Mouse (Mus musculus) cerebellum, adult 8-10 months (tissue): ENCODE measurements around the gene Ccdc13.

ENCODE experiments used
- DNase-seq: peaks from one replicate; pipeline ENCODE4 v3.0.0; 2022

Ccdc13 gene

DNA sequence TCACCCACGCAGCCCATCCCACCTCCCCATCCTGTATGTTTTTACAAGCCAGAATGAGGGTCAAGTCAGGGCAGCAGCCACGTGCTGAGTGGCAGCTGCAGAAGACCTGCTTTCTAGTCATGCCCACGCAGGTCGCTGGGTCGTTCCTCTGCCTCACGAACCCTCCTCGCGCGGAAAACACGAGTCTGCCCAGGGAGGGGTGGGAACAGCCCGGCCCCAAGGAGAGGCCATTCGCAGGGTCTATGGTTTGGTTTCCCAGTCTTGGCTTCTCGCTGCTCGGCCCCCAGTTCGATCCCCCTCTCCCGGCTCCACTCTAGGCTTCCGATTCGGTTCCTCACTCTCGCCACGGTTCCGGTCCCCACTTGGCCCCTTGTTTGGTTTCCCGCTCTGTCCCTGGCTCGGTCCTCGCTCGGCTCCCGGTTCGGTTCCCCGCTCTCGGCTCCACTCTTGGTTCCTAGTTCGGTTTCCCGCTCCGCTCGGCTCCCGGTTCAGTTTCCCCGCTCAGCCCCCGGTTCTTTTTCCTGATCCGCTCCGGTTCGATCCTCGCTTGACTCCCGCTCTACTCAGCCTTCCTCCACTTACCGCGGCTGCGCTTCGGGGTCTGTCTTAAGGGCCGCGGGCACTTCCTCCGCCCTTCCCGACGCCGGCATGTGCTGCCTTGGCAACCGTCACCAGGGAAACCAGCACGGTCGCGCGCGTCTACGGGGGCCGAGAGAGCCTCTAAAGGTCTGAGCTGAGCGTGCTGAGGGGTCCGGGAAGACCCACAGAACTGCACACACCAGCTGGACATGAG, at the start of gene Ccdc13:
TSS of gene Ccdc13 (minus strand) at position 633 of the 793 bp plus-strand sequence.
- no peak for DNase-seq

DNA sequence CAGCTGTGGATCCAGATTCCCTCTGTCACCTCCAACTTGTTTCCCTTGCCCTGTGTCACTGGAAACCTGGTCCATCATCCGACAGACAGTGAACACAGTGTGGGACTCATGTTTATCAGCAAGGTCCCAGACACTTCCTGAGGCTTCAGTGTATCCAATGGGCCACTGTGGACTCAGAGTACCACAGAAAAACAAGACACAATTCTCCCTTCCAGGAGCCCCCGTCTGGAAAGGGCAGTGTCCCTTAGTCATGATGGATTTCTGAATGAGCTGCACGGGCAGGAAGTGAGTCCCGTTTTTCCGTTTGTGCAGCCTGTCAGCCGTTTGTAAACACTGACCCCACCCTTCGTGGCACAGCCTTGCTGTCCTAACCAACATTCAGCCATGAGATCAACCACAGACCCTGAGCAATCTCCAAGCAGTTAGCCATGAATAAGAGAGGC, 42.8 kb upstream of the Ccdc13 start:
- DNase-seq, result no peak

DNA sequence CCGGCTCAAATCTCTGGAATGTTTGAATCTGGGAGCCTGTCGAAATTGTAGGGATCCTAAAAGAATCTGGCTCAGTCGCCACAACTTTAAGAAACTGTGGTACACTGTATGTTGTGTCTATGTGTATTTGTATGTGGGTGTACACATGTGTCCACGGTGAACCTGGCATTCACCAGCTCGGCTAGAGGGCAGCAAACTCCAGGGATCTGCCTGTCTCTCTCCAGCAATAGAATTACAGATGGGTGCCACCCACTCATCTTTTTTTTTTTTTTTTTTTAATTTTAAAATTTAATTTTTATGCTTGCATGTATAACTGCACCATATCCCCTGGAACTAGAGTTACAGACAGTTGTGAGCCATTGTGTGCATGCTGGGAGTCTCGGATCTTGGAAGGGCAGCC, 42.0 kb upstream of the Ccdc13 start:
- no peak for DNase-seq

DNA sequence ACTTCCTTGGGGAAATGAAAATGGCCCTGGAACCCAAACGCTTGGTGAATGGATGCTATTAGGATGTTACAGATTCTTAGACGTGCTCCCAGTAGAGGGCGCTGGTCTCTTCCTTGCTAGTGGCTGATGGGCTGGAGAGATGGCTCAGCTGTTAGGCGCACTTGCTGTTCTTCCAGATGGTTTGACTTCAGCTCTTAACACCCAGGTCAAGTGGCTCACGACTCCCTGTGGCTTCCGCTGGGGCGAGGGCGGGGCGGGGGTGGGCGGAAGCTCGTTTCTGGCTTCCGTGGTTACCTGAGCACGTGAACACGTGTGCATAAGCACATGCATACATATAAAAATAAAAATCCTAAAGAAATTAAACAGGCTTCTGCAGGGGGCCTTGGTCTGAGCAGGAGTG, 41.6 kb upstream of the Ccdc13 start:
- peak; percentile 36 for DNase-seq

DNA sequence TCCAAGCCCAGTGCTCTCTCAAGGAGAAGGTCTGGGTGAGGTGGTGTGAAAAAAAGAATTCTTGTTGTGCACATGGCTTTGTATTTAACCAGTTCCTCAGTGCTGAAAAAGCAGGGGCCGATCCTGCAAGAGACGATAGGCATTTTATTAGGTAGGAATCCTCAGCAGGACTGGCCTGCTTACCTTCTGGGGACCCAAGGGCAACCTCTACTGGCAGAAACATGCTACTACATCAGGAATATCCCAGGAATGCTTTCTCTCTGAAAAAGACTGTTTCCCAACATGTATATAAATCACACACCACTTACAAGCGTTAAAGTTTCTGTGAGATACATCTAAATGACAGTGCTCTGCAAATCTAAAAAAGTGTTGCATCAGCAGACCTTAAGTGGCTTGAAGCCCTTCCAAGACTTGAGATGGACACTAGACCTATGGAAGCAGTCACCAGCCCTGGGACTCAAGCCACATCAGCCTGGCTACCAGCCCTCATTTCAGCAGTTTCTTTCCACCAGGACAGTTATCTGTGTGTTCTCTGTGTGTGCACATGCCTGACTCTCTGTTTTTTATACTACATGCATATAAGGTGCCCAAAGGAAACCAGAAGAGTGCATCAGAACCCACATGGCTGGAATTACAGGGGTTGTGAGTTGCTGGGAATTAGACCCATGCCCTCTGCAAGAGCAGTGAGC, 37.9 kb upstream of the Ccdc13 start:
- peak; percentile 75 for DNase-seq

DNA sequence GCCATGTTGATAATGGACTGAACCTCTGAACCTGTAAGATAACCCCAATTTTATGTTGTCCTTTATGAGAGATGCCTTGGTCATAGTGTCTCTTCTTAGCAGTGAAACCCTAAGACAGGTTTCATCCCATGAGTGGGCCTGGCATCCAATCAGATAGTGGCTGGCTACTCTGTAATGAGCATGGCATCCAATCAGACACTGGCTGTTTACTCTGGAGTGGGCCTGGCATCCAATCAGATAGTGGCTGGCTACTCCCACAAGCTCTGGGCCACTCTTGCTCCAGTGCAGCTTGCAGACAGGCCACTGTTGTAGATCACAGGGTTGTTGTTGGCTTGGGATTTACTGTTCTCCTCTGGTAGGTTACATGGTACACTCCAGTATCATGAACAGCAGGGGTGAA, 34.3 kb upstream of the Ccdc13 start:
- DNase-seq, result no peak

DNA sequence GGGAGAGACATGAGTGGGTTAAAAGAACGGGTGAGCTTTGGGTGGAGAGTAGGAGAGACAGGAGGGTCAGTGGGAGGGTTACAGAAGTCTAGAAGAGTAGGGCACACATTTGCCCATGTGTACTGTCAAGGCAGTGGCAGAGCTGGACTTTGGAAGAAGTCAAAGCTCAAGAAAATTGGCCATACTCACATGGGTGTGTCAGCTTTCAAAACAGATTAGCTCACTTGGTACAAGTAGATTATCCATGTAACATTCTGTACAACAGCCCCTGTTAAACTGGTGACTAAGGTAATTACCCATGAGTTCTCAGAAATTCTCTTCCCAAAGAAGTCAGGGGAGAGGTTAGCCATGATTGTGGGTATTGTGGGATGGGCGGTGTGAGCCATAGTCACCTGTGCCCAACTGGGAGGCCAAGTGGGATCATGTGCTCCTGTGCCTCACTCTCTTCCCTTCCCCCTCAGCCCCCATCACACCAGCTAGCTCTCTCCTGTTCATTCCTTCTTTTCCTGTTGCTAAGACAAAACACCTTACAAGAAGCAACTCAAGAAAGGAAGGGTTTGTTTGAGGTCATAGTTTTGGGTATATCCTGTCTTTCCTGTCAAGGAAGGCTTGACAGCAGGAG, 32.9 kb upstream of the Ccdc13 start:
- no peak for DNase-seq

DNA sequence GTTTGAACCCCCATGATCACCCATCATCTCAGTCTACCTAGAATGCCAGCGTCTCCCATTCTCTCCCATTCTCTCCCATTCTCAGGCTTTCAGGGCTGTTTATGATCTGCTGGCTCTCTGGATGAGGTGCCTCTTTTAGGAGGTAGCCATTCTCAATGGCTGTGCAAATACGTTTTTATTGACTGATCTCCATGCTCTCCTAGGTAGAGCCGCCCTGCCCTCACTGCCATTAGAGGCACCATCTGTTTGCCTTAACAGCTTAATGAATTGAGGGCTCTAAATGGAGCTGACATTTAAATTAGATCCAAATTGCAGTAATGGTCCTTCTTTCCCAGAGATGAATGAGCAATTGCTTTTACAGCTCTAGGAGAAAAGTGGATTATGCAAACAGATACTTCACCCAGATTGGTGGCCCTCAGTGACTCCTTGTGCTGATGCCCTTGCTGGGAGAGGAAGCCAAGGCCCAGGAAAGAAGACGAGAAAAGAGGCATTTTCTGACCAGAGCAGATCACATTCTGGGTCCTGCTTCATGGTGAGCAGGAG, 30.8 kb upstream of the Ccdc13 start:
- no peak for DNase-seq

DNA sequence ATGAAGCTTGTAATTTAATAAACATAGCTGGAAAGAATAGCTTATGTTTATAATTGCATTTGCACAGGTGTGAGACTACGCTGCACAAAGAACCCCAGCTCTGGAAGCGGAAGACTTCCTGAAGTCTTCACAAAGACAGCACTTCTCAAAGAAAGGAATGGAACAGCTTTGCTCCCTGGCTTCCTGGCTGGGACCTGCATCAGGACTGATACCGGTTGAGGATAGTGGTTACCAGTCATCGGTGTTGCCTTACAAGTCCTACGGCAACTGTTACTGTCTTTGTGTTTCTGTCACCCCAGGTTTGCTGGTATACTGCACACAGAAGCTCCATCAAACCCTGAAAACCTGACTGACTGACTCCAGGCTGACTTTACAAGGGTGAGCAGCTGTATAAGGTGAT, 30.2 kb upstream of the Ccdc13 start:
- DNase-seq, result no peak

DNA sequence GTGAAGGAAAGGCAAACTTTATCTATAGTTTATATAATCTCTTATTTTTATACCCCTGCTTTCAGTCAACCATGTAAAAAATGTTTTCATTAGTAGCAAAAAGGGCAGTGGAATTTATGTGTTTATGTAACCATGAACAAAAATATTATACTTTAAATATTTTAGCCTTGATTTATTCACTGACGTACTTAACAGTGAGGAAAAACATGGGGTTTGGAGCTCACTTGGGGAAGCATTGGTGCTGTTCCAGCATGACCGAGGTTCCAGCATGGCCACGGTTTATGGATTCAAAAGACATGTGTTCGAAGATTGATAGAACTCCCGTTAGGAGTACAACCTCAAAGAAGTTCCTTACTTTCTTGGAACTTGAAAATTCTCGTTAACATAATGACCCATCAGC, 29.0 kb upstream of the Ccdc13 start:
- DNase-seq, result no peak

DNA sequence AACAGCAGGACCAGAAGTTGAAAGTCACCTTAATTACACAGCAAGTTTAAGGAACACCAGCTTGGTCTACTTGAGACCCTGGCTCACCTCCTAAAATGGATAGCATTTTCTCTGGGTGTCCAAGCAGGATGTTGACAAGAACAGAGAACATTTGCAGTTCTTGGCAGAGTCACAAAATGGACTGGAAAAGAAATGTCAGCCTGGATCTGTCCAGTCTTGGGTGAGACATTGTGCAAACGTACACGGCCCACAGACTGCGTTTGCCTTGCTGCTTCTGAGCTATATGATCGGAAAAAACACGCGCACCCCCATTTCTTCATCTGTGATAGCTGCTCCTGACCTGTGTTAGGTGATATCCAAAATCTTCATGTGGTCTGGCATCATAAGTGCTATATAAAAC, 28.4 kb upstream of the Ccdc13 start:
- no peak for DNase-seq

DNA sequence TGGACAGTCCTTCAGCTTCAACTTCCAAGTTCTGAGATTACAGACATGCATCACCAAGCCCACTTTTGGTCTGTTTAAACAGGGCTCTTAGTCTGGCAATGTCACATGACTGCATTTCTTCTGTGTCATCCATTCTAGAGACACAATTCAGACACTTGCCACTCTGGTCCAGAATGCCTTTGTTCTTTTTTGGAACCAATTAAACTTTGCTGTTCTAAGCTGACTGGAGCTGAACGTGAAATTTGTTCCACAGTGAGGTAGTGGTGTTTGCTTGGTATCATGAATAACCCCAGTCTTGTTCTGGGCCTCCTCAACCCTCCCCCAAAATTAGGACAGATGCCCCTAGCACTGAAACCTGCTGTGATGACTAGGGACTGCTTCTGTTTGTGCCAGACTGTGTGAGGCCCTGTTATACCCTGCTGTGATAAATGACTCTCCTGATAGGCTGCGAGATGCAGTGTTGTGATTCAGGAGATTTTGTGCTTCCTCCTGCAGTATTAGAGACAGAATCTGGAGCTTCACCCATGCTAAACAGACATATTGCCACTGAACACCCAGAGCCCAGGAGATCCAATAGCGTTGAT, 26.3 kb upstream of the Ccdc13 start:
- DNase-seq, result no peak

DNA sequence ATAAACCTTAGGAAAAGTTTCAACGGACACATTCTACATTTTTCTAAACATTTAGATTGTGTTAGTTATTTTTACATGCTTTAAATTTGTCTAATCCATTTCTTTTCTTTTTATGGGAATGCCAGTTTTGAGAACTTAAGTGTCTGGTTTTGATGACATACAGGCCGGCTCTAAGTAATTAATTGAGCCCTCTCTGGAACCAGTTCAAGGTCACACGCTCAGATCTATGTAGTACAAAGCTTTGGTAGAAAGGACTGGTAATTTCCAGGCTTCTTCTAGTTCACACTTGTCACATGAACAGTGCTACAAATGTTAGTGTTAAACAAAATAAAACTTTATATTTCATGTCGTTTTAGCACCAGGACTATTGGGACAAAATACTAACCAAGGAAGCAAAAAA, 25.6 kb upstream of the Ccdc13 start:
- DNase-seq, result no peak

DNA sequence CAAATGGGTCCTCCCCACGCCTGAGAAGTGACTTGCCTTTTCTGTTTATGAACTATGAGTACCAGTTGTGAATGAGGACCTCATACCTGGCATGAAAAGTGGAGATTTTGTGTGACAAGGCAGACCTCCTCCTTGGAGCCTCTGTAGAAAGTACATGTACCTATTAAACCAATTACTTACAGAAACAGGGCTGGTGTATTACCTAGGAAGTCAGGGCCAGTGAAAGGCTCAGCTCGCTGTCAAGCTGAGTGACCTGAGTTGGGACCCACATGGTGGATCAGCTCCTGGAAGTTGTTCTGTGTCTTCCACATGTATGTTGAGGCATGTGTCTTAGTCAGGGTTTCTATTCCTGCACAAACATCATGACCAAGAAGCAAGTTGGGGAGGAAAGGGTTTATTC, 21.7 kb upstream of the Ccdc13 start:
- DNase-seq, result no peak

DNA sequence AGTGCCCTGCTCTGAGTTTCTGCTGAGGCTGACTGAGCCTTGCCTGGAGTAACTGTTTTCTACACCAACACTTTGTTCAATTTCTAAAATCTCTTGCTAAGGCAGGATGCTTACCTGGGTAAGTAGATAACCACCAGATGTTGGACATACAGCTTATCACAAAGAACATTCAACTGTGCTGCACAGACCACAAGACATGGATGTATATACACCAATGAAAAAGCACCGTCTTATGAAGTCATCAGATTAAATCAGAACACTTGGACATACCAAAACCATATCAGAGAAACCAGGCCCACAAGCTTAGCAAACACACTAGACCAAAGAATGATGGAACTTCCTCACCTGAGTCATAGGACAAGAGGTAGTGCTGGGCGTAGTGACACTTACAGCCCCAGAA, 20.1 kb upstream of the Ccdc13 start:
- DNase-seq, result no peak

DNA sequence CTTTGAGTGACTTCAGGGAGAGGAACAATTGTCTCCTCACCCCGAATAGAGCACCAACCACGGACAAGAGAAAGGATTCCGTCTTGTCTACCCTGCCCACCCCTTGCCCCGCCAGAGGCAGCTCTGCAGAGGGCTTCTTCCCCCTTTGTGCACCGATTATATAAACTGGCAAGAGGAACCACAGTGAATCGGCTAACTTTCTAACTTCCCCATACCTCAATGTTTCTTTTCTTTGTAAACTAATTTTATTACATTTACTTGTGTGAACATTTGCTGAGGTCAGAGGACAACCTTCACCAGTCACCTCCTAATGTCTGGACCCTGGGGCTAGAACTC, 18.9 kb upstream of the Ccdc13 start, which contains the start of gene Higd1a:
TSS of gene Higd1a (minus strand) at position 210 of the 336 bp plus-strand sequence.
- no peak for DNase-seq

DNA sequence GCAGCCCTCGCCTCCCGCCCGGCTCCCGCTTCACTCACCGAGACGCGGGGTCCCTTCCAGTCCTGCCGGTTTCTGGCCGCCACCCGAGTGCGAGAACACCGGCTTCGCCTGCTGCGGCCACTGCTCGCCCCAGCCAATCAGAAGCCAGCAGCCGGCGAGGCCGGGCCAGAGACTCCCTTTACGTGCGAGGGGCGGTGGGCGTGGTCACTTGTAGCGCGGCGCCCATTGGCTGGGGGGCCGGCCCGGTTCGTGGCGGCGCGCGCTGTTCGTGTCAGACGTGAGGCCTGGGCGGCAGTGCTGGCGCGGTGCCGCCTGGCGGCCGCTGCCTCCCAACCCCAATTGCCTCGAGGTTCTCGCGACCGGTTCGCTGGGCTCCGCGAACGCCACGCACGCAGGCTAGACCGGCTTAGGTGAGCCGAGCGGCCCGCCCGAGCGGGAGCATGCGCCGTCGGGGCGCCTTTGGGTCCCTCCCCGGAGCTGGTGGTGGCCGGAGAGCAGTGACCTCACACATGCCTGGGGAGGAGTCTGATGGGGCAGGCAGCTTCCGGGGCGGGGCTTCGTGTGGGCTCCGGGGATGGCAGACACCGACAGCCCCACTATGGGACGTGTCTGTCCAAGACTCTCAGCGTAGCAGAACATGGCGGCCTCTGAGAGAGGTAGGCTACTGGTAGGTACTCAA, 18.4 kb upstream of the Ccdc13 start:
- peak; percentile 96 for DNase-seq

DNA sequence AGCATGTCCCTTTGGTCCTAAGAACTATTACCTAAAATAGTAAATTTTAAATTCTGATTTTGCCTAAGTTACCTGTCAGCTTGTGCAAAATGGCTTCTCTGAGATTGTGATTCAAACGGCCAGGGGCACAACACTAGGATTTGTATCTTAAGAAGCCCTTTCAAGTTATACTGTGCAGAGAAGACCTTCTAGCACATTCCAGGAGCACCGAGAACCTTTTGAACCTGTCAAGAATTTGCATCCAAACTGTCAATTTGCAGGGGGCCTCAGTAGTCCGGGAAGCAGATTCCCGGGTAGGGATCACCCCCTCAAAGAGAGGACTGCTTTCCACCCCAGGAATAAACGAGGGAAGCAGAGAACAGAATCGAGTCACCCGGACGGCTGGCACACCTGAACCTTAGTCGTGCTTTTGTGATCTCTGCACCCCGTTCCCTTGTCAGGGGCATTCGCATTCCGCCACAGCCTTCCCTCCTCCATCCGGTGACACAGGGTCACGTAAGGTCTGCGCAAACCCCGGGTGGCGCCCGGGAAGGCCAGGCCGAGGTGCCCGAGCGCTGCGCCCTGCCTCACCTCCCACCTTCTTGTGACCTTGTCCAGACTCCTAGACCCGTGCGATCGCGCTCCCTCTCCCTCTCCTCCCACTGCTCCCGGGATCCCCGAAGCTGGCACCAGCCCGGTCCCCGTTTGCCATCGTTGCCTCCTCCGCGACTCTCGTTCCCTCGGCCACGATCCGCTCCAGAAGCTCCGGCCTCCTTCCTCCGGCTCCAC, 17.6 kb upstream of the Ccdc13 start:
- no peak for DNase-seq

DNA sequence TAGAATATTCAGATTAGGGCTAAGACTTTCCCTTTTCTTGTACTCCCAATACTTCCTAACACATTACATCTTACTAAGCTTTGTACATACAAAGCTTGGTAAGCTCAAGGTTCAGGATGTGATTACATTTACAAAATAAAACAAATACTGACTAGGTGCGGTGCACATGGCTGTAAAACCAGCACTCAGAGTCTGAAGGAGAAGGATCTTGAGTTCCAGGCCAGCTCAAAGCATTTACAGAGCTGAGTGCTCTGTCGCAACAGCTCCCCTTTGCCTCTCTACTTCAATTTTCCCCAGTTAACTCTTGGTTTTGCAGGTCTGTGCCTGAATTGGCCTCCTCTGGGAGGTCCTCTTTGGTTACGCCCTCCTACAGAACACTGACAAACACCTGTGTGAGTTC, 15.0 kb upstream of the Ccdc13 start:
- no peak for DNase-seq

DNA sequence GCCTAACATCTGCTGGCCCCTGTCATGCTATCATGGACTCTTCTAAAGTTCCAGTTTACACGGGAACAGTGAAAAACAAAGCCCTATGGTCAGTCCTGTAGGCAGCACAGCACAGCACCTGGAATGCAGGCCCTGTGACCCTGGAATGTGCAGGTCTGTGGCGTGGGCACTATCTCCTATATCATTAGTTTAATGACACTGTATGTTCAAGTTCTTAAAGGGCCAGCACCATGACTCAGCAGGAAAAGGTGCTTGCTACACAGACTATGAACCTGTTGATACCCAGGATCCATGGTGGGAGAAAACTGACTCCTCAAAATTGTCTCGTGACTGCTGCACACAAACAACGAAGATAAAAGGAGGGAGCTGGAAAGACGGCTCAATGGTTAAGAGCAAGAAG, 8.6 kb upstream of the Ccdc13 start:
- DNase-seq, result no peak

DNA sequence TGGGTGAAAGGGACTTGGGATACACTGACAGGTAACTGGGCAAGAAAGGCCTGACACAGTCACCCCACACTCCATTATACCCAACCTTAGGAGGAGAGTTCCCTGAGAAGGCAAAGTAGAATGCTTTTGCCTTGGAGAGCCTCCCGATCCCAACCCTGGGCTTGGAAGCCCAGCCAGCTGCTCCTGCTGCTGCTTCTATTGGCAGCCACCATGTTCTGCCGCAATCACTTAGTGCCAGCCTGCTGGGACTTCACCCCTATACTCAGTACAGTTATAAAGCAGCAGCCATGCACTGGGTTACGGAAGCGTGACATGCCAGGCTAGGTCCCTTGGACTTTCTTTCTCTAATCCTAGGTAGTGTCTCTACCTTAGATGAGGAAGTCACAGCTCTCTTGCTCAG, 7.9 kb upstream of the Ccdc13 start:
- DNase-seq, result no peak

DNA sequence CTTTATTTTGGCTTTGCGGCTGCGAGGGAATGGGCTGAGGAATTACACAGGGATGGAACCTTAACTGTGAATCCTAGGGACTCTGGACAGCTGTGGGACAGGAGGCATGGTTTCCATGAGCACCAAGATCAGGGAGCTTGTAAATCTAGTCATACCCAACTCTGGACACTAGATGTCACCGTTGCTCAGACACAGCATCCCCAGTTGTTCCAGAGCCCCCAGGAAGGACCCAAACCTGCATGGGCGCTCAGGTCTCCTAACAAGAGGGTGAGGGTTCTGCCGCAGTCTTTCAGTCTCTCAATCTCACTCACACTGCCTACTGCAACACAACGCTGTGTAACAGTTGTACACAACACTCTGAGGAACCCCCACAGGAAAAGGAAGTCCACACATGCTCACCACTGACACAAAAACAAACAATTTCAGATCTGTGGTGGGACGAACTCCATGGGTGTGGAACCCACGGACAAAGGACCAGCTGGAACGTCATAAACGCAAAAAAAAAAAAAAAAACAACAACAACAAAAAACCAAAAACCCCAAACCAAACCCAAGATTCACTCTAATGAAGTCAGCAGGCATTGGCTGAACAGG, 7.4 kb upstream of the Ccdc13 start:
- DNase-seq, result no peak
